Mouse (Mus musculus): Measurements from ENCODE around the gene Pcx.

DNA sequence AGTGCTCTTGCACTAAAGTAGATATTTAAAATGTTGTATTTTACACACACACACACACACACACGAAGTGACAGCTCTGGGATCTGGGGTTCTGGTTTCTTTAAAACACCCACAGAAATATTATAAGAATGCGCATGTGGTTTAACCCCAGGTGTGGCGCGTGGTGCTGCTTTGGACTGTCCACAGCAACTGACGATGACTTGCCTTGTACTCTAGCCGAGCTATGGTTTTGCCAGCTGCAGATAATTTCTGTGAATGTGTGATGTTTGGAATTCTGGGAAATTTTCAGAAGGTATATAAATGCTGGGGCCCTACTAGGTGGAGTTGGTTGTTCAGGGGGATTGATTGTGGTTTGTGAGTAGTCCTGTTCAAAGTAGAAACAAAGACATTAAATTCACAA is 37.5 kb downstream of the Pcx start:
- TF ChIP-seq GATA1 (IDR thresholded peaks at IDR 0.05; ENCODE audit: borderline replicate concordance, low read length) = no peak
- TF ChIP-seq FLI1 (IDR thresholded peaks at IDR 0.05; ENCODE audit: low read length) = no peak

All from megakaryocyte, embryonic 14.5 days (primary cell).